Mouse (Mus musculus) adrenal gland, adult 18-20 months (tissue): Measurements from ENCODE around the gene Rrn3. TPM values are rescaled to one million over a fixed set of nuclear protein-coding genes. Genes with fewer than 3 reads are reported as not detected.

Experiments
- DNase-seq, 2 experiments: peaks; one replicate each; pipeline ENCODE4 v3.0.0; 2021 to 2022; ENCODE audit warnings: low spot score in 2 of 2
- microRNA-seq, 2 experiments: library from miRNA; unstranded; fragments of <30 nt; microRNA quantifications; one replicate each; pipeline ENCODE4 v1.2.0; 2021; ENCODE audit warnings: borderline number of aligned reads in 2 of 2
- total RNA-seq, 2 experiments: library from RNA; stranded (reverse); gene quantifications; 1 replicate in 1 of 2; 2 replicates in 1 of 2; pipeline ENCODE4 v1.2.3; 2021

Rrn3 gene
- total RNA-seq, 2 experiments from 2014 or later: 45.5 to 61.1 TPM

GRCm38 (mm10) chr16:13845031-13845430 lies 64.5 kb downstream of the Rrn3 start:
- no peak for DNase-seq

GRCm38 (mm10) chr16:13846675-13847074 lies 66.2 kb downstream of the Rrn3 start:
- no peak for DNase-seq

- no peak for DNase-seq
Observed at GRCm38 (mm10) chr16:13848310-13848709, 67.8 kb downstream of the Rrn3 start.

- no peak for DNase-seq
Observed at GRCm38 (mm10) chr16:13851446-13851845, 70.9 kb downstream of the Rrn3 start.

GRCm38 (mm10) chr16:13853886-13854285 lies 73.4 kb downstream of the Rrn3 start:
- no peak for DNase-seq

Small RNA genes within 50 kb of the gene (microRNA-seq; reads per million reads assigned to microRNA genes)
- 0 reads per million in 2 experiments for gene Gm27734

Other genes with a start within 250 kb of the Rrn3 start
- 10 to 100 TPM; 25.0 to 38.3 TPM for gene Parn, start 112.5 kb upstream of the Rrn3 start, total RNA-seq
- gene Bfar, start 108.8 kb upstream of the Rrn3 start, total RNA-seq: 10 to 100 TPM; 41.8 to 46.6 TPM
- 1 to 10 TPM; 5.0 to 6.2 TPM for gene 3110001I22Rik, start 108.8 kb upstream of the Rrn3 start, total RNA-seq
- gene Pla2g10, start 49.7 kb upstream of the Rrn3 start, total RNA-seq: not detected
- gene Ntan1, start 38.1 kb downstream of the Rrn3 start, total RNA-seq: 10 to 100 TPM; 48.9 to 76.9 TPM
- 10 to 100 TPM; 85.3 to 93.7 TPM for gene Pdxdc1, start 122.4 kb downstream of the Rrn3 start, total RNA-seq
- 1 to 10 TPM; 7.0 to 7.1 TPM for gene Mpv17l, start 122.5 kb downstream of the Rrn3 start, total RNA-seq
- gene 2900011O08Rik, start 205.9 kb downstream of the Rrn3 start, total RNA-seq: 1 to 10 TPM; 1.3 TPM
- not detected for gene Ifitm7, start 206.2 kb downstream of the Rrn3 start, total RNA-seq